Mouse (Mus musculus): ENCODE results near the gene Sgcd. TPM values are rescaled to one million over a fixed set of nuclear protein-coding genes. Genes with fewer than 3 reads are reported as not detected.

Sgcd gene
- total and polyA plus RNA-seq, 3 experiments, result 7.1 to 69.5 (median 60.9) TPM

GRCm38 (mm10) chr11:47049756-47050155 is 939.0 kb downstream of the Sgcd start:
- Histone ChIP-seq H3K27ac (no peak overlapping the region), H3K79me2 (replicated peaks; ENCODE audit: control insufficient read depth, insufficient read depth, low read length) (no peaks in the 10 kb centered on the region), H3K4me1 (ENCODE audit: control insufficient read depth, insufficient read depth, low read length) (no peaks in the 10 kb centered on the region; the same call in 1 of the 2 replicates), H3K9ac (ENCODE audit: low read depth, low read length) (no peak overlapping the region), H3K36me3 (ENCODE audit: control insufficient read depth, insufficient read depth, low read length) (no peaks in the 10 kb centered on the region), H3K27me3 (ENCODE audit: control insufficient read depth, insufficient read depth, low read length) (no peaks in the 10 kb centered on the region), H3K4me3 (no peak overlapping the region)
- no peak for DNase-seq
- TF ChIP-seq POLR2A (IDR thresholded peaks at IDR 0.05; ENCODE audit: insufficient read depth, low read depth, low read length) (no peak), CTCF (IDR thresholded peaks at IDR 0.05) (no peak), EP300 (IDR thresholded peaks at IDR 0.05; ENCODE audit: insufficient read depth, low read depth, low read length) (no peak)
- 82% methylated on average over 4 of the region's 4 CpGs for WGBS
- intact Hi-C loops (cut with DNase I), result no loop called here

DNA sequence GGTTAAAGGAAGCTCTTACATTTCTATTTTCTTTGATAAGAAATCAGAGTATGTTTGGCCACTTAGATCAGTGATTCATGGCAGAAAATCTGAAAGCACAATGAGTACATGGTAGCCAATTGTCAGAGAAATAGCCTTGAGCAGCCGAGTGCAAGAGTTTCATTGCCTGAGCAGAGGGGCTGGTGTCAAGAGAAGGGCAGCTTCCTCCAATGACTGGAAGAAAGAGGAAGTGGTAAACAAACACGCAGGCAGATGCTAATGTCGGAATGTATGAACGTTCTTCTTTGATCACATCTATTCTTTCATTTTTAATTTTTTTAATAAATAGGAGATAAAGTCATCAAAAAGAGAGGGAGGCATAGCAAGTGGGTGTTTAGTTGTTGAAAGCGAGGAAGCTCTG is 956.5 kb downstream of the Sgcd start:
- H3K27me3 ChIP-seq (ENCODE audit: control insufficient read depth, insufficient read depth, low read length), result no peaks in the 10 kb centered on the region

DNA sequence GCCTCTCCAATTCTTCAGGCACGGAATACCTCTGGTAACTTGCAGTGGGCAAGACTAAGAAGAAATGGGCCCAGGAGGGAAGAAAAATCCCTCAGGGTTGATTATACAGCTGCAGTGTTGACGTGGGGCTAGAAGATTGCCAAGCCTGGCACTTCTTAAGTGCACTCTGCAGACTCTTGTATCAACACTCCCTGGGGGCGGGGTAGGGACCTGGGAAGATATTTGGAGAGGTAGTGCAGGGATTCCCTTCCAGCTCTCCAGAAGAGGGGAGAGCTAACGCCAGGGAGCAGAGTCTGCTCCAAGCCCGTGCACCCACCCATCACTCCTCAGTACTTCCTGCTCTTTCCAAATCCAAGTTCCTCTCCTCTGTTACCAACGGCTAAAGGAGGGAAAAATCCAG is 967.9 kb downstream of the Sgcd start:
- no peaks in the 10 kb centered on the region for H3K36me3 ChIP-seq (ENCODE audit: control insufficient read depth, insufficient read depth, low read length)
- no peaks in the 10 kb centered on the region for H3K27me3 ChIP-seq (ENCODE audit: control insufficient read depth, insufficient read depth, low read length)
- TF ChIP-seq EP300 (IDR thresholded peaks at IDR 0.05; ENCODE audit: insufficient read depth, low read depth, low read length), result no peak
- H3K79me2 ChIP-seq (replicated peaks; ENCODE audit: control insufficient read depth, insufficient read depth, low read length), result no peaks in the 10 kb centered on the region
- H3K4me1 ChIP-seq (ENCODE audit: control insufficient read depth, insufficient read depth, low read length), result no peaks in the 10 kb centered on the region
- peak; percentile 18 to 19 for DNase-seq
- intact Hi-C loops (cut with DNase I), result loop anchor here (10.0 kb wide), 1 partner anchor 364 kb away; no protein-coding TSS in a partner anchor
- H3K27ac ChIP-seq, result no peak overlapping the region
- no peak overlapping the region for H3K4me3 ChIP-seq
- WGBS, result 35% methylated on average over 6 of the region's 6 CpGs
- no peak overlapping the region for H3K9ac ChIP-seq (ENCODE audit: low read depth, low read length)

More for the DNA sequence above, 956.5 kb downstream of the Sgcd start:
- no peaks in the 10 kb centered on the region for H3K36me3 ChIP-seq (ENCODE audit: control insufficient read depth, insufficient read depth, low read length)
- H3K79me2 ChIP-seq (replicated peaks; ENCODE audit: control insufficient read depth, insufficient read depth, low read length), result no peaks in the 10 kb centered on the region
- TF ChIP-seq CTCF (IDR thresholded peaks at IDR 0.05) (no peak), EP300 (IDR thresholded peaks at IDR 0.05; ENCODE audit: insufficient read depth, low read depth, low read length) (no peak), POLR2A (IDR thresholded peaks at IDR 0.05; ENCODE audit: insufficient read depth, low read depth, low read length) (no peak)
- intact Hi-C loops (cut with DNase I), result no loop called here
- 67% methylated on average over 5 of the region's 5 CpGs for WGBS
- no peak overlapping the region for H3K27ac ChIP-seq
- H3K9ac ChIP-seq (ENCODE audit: low read depth, low read length), result no peak overlapping the region
- no peaks in the 10 kb centered on the region for H3K4me1 ChIP-seq (ENCODE audit: control insufficient read depth, insufficient read depth, low read length)
- DNase-seq, result no peak
- H3K4me3 ChIP-seq, result no peak overlapping the region

- Histone ChIP-seq H3K79me2 (replicated peaks; ENCODE audit: control insufficient read depth, insufficient read depth, low read length) (no peaks in the 10 kb centered on the region), H3K9ac (ENCODE audit: low read depth, low read length) (no peak overlapping the region), H3K36me3 (ENCODE audit: control insufficient read depth, insufficient read depth, low read length) (no peaks in the 10 kb centered on the region; the same call in 1 of the 2 replicates), H3K4me1 (ENCODE audit: control insufficient read depth, insufficient read depth, low read length) (peaks cover 1% of the 10 kb centered on the region; the same call in 1 of the 2 replicates), H3K27ac (no peak overlapping the region), H3K4me3 (no peak overlapping the region), H3K27me3 (ENCODE audit: control insufficient read depth, insufficient read depth, low read length) (no peaks in the 10 kb centered on the region)
- 26% methylated on average over 2 of the region's 2 CpGs for WGBS
- no peak for TF ChIP-seq CTCF (IDR thresholded peaks at IDR 0.05)
- no peak for TF ChIP-seq POLR2A (IDR thresholded peaks at IDR 0.05; ENCODE audit: insufficient read depth, low read depth, low read length)
- no peak for TF ChIP-seq EP300 (IDR thresholded peaks at IDR 0.05; ENCODE audit: insufficient read depth, low read depth, low read length)
- intact Hi-C loops (cut with DNase I), result no loop called here
- no peak for DNase-seq
Measured at GRCm38 (mm10) chr11:47018139-47018538, 970.6 kb downstream of the Sgcd start.

DNA sequence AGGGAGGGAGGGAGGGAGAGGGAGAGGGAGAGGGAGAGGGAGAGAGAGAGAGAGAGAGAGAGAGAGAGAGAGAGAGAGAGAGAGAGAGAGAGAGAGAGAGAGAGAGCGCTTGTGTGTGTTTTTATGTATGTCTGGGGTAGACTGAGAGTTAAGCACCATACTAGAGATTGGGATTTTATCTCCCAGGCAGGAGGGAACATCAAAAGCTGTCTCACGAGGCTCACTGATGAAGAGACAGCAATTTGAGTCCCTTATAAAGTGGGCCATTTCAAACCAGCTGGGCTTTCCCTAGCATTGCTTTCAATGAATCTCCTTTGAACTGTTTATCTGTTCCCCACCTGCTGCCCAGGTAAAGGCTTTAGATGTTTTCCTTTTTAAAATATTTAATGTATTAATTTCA is 973.1 kb downstream of the Sgcd start:
- DNase-seq, result no peak
- TF ChIP-seq CTCF (IDR thresholded peaks at IDR 0.05), result no peak
- TF ChIP-seq EP300 (IDR thresholded peaks at IDR 0.05; ENCODE audit: insufficient read depth, low read depth, low read length), result no peak
- no peak for TF ChIP-seq POLR2A (IDR thresholded peaks at IDR 0.05; ENCODE audit: insufficient read depth, low read depth, low read length)
- Histone ChIP-seq H3K79me2 (replicated peaks; ENCODE audit: control insufficient read depth, insufficient read depth, low read length) (no peaks in the 10 kb centered on the region), H3K9ac (ENCODE audit: low read depth, low read length) (no peak overlapping the region), H3K27ac (no peak overlapping the region), H3K4me3 (no peak overlapping the region), H3K4me1 (ENCODE audit: control insufficient read depth, insufficient read depth, low read length) (peaks cover 1% of the 10 kb centered on the region; the same call in 1 of the 2 replicates), H3K27me3 (ENCODE audit: control insufficient read depth, insufficient read depth, low read length) (no peaks in the 10 kb centered on the region), H3K36me3 (ENCODE audit: control insufficient read depth, insufficient read depth, low read length) (no peaks in the 10 kb centered on the region; the same call in 1 of the 2 replicates)
- intact Hi-C loops (cut with DNase I), result no loop called here
- 74% methylated on average over 2 of the region's 2 CpGs for WGBS

GRCm38 (mm10) chr11:47014278-47014677 is 974.5 kb downstream of the Sgcd start:
- H3K9ac ChIP-seq (ENCODE audit: low read depth, low read length), result no peak overlapping the region
- no peak overlapping the region for H3K27ac ChIP-seq
- peaks cover 1% of the 10 kb centered on the region; the same call in 1 of the 2 replicates for H3K4me1 ChIP-seq (ENCODE audit: control insufficient read depth, insufficient read depth, low read length)
- TF ChIP-seq EP300 (IDR thresholded peaks at IDR 0.05; ENCODE audit: insufficient read depth, low read depth, low read length) (no peak), POLR2A (IDR thresholded peaks at IDR 0.05; ENCODE audit: insufficient read depth, low read depth, low read length) (no peak), CTCF (IDR thresholded peaks at IDR 0.05) (no peak)
- DNase-seq, result no peak
- H3K36me3 ChIP-seq (ENCODE audit: control insufficient read depth, insufficient read depth, low read length), result no peaks in the 10 kb centered on the region; the same call in none of the 2 replicates
- no peak overlapping the region for H3K4me3 ChIP-seq
- no peaks in the 10 kb centered on the region for H3K79me2 ChIP-seq (replicated peaks; ENCODE audit: control insufficient read depth, insufficient read depth, low read length)
- no peaks in the 10 kb centered on the region for H3K27me3 ChIP-seq (ENCODE audit: control insufficient read depth, insufficient read depth, low read length)
- intact Hi-C loops (cut with DNase I), result no loop called here
